Mouse (Mus musculus): ENCODE measurements around the gene C130050O18Rik.

GRCm38 (mm10) chr5:139371118-139371517 is 34.0 kb upstream of the C130050O18Rik start:
- no peak for TF ChIP-seq GATA1 (IDR thresholded peaks at IDR 0.05; ENCODE audit: low read depth, low read length)
- no peak for TF ChIP-seq CTCF (IDR thresholded peaks at IDR 0.05 in 2 of 3, conservative IDR thresholded peaks at IDR 0.05 in 1 of 3; ENCODE audit: control insufficient read depth in 1 of 3, insufficient read depth in 1 of 3, low read depth in 2 of 3, low read length in 3 of 3, poor library complexity in 1 of 3, severe bottlenecking in 1 of 3)
- TF ChIP-seq POLR2A (IDR thresholded peaks at IDR 0.05; ENCODE audit: control insufficient read depth in 1 of 2, insufficient read depth in 1 of 2, low read depth in 1 of 2, low read length in 2 of 2, poor library complexity in 1 of 2), result no peak
- TF ChIP-seq HCFC1 (IDR thresholded peaks at IDR 0.05; ENCODE audit: low read depth, low read length), result no peak
- no peak for TF ChIP-seq TBP (IDR thresholded peaks at IDR 0.05; ENCODE audit: low read depth, low read length)
